Mouse (Mus musculus) intestine, embryonic 14.5 days (tissue): ENCODE results near the gene Asic1. TPM values are rescaled to one million over a fixed set of nuclear protein-coding genes. Genes with fewer than 3 reads are reported as not detected.

Experiments
- ATAC-seq: fragments of 200-750 bp; cut with Nextera tagmentation; replicated peaks from 2 replicates; pipeline ENCODE4 v1.8.0; 2017; ENCODE audit warnings: low read depth, moderate number of reproducible peaks, moderate TSS enrichment, moderate library complexity; ENCODE audit not compliant: low FRiP score, low TSS enrichment
- DNase-seq: peaks from one replicate; pipeline ENCODE4 v3.0.0-alpha.2; 2018; ENCODE audit warnings: low spot score
- H3K27ac ChIP-seq: fragments of 300-500 bp; sonication (generic); 2 replicates; pipeline ENCODE4 v1.5.1; 2014; ENCODE audit warnings: low read depth, mild to moderate bottlenecking, control low read depth
- H3K27me3 ChIP-seq: fragments of 300-500 bp; sonication (generic); replicated peaks from 2 replicates; pipeline ENCODE4 v1.6.1; 2014; ENCODE audit warnings: low read length, control low read depth; ENCODE audit not compliant: control insufficient read depth, insufficient read depth
- H3K36me3 ChIP-seq: fragments of 300-500 bp; sonication (generic); 2 replicates; pipeline ENCODE4 v1.6.1; 2014; ENCODE audit warnings: low read length, control low read depth; ENCODE audit not compliant: control insufficient read depth, insufficient read depth
- H3K4me1 ChIP-seq: fragments of 300-500 bp; sonication (generic); replicated peaks from 2 replicates; pipeline ENCODE4 v1.6.1; 2014; ENCODE audit warnings: low read length, control low read depth, mixed read lengths; ENCODE audit not compliant: control insufficient read depth, insufficient read depth
- H3K4me2 ChIP-seq: fragments of 300-500 bp; sonication (generic); 2 replicates; pipeline ENCODE4 v1.6.1; 2014; ENCODE audit warnings: low read length
- H3K4me3 ChIP-seq: fragments of 300-500 bp; sonication (generic); 2 replicates; pipeline ENCODE4 v1.5.1; 2014; ENCODE audit warnings: low read depth, low read length, control low read depth, mixed read lengths
- H3K9ac ChIP-seq: fragments of 300-500 bp; sonication (generic); 2 replicates; pipeline ENCODE4 v1.6.1; 2014; ENCODE audit warnings: mild to moderate bottlenecking, low read length
- H3K9me3 ChIP-seq: fragments of 300-500 bp; sonication (generic); 2 replicates; pipeline ENCODE4 v1.6.1; 2016; ENCODE audit warnings: low read length, control low read depth; ENCODE audit not compliant: control insufficient read depth
- WGBS: fragments of 180-500 bp; shearing (Covaris S2); extraction: QIAGEN DNeasy Blood & Tissue Kit; methylation state at CpG from one replicate; pipeline ENCODE4 v1.1.7; 2014; 5-methylcytosine and 5-hydroxymethylcytosine counted together
- polyA plus RNA-seq: library from polyadenylated mRNA; unstranded; fragments of >200 nt; fragmentation: Nextera tagmentation; extraction: Ambion mirVana; gene quantifications from 2 replicates; pipeline ENCODE4 v1.2.1, GENCODE M21; 2014

Gene Asic1
- polyA plus RNA-seq, 1 experiment from 2014 or later = 1.7 TPM

DNA sequence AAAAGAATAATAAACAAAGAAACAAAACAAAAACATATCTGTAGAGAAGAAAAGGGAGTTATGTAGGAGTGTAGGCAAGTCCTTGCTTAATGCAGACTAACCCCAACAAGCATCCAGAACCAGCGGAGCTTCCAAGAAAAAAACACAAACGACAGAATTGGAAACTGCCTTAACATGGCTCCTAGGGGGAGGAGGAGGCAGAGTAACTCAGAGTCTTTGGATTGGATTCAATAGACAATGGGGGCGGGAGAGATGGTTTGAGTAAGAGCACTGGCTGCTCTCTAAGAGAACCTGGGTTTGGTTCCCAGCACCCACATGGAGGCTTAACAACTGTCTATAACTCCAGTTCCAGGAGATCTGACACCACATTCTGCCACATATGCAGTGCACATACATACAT, 61.5 kb downstream of the Asic1 start:
- DNase-seq (no peak), ATAC-seq (no peak)
- H3K27ac ChIP-seq = no peak overlapping the region
- H3K9me3 ChIP-seq = 0 out of 2 replicates have a peak, but pooled peaks cover 5% of the 10 kb centered on the region
- H3K27me3 ChIP-seq = no peaks in the 10 kb centered on the region
- H3K9ac ChIP-seq = no peak overlapping the region
- no peak overlapping the region for H3K4me3 ChIP-seq
- H3K4me1 ChIP-seq = no peaks in the 10 kb centered on the region; the same call in 1 of the 2 replicates
- WGBS = 94% methylated on average over 3 of the region's 3 CpGs
- H3K4me2 ChIP-seq = no peak overlapping the region
- peaks cover 50% of the 10 kb centered on the region for H3K36me3 ChIP-seq

DNA sequence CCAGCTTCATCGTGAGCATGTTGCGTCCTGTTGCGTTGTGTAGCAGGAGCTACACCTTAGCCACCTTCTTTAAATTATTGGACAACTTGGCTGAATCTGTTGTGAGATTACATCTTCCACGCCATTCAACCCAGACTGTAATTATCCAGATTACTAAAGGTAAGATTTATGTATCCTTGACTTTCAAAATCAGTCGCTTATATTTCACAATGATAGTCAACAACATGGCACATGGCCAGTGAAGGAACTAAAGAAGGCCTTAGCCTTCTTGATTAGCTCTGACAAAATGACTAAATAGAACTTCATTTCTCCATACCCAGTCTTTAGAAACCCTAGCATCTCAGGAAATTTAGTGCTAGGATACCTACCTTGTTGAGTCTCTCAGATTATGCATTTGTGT, 63.0 kb downstream of the Asic1 start:
- H3K27ac ChIP-seq = no peak overlapping the region
- WGBS = 96% methylated on average over 5 of the region's 5 CpGs
- no peaks in the 10 kb centered on the region for H3K4me1 ChIP-seq
- DNase-seq (no peak), ATAC-seq (no peak)
- H3K9me3 ChIP-seq = 0 out of 2 replicates have a peak, but pooled peaks cover 5% of the 10 kb centered on the region
- H3K4me2 ChIP-seq = no peak overlapping the region
- H3K27me3 ChIP-seq = no peaks in the 10 kb centered on the region
- peaks cover 55% of the 10 kb centered on the region for H3K36me3 ChIP-seq
- H3K4me3 ChIP-seq = no peak overlapping the region
- no peak overlapping the region for H3K9ac ChIP-seq

DNA sequence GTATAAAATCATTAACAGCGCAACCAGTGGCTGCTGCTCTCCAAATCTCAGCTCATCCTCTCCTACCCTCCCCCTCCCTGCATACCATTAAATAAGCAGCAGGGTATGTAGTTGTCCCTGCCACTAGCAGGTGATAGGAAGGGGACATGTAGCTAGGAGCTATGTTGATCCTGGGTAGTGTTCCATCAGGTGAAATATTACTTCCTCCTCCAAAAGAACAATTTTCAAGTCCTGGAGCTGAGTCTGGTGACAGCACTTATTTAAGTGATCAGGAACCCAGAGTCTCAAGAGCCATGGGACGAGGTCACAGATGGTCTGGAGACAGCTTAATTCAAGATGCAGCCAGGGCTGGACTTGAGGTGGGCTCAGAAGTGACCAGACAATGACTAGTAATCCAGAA, 65.5 kb downstream of the Asic1 start:
- no peaks in the 10 kb centered on the region for H3K27me3 ChIP-seq
- H3K27ac ChIP-seq = no peak overlapping the region
- no peak overlapping the region for H3K9ac ChIP-seq
- 91% methylated on average over 2 of the region's 2 CpGs for WGBS
- DNase-seq = no peak
- no peaks in the 10 kb centered on the region for H3K9me3 ChIP-seq
- no peak overlapping the region for H3K4me2 ChIP-seq
- ATAC-seq = no peak
- peaks cover 69% of the 10 kb centered on the region for H3K36me3 ChIP-seq
- H3K4me1 ChIP-seq = no peaks in the 10 kb centered on the region
- H3K4me3 ChIP-seq = no peak overlapping the region

DNA sequence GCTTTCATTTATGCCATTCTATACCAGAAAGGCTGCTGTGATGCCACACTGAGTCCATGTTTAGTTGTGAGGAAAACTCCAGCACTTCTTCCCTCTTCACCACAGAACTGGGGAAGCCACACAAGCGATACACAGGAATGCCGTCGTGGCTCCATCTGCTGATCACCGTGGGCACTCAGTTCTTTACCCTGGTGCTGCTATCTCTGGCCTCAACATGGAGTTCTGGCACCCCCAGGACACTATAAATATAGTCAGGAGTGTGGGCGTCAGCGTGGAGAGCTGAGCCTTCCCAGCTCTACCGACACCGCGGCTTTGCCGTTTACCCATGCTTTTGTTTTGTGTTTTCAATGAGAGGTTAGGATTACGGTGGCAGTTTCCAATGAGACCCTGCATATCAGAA, 66.5 kb downstream of the Asic1 start:
- Histone ChIP-seq H3K9ac (no peak overlapping the region), H3K27ac (no peak overlapping the region), H3K4me3 (no peak overlapping the region), H3K4me2 (no peak overlapping the region), H3K9me3 (no peaks in the 10 kb centered on the region), H3K4me1 (no peaks in the 10 kb centered on the region), H3K27me3 (no peaks in the 10 kb centered on the region), H3K36me3 (peaks cover 78% of the 10 kb centered on the region)
- 89% methylated on average over 11 of the region's 11 CpGs for WGBS
- DNase-seq (no peak), ATAC-seq (no peak)

DNA sequence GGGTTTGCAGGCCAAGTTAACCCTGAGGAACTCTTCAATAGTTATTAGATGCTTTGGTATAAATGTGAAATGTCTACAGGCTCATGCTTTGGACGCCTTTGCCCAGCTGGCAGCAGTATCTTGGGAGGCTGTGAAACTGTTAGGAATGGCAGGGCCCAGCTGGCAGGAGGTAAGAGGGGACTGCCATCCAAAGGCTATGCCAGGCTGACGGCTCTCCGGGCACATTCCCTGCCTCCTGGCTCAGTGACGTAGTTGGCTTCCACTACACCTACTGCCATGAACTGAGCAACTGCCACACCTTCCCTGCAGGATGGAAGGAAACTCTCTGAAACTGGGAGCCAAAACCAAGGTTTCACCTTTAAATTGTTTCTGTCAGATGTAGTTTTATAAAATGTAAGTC, 70.1 kb downstream of the Asic1 start:
- Histone ChIP-seq H3K4me2 (no peak overlapping the region), H3K4me1 (no peaks in the 10 kb centered on the region), H3K4me3 (no peak overlapping the region), H3K9me3 (no peaks in the 10 kb centered on the region), H3K36me3 (peaks cover 83% of the 10 kb centered on the region), H3K27ac (no peak overlapping the region), H3K9ac (no peak overlapping the region), H3K27me3 (no peaks in the 10 kb centered on the region)
- 96% methylated on average over 4 of the region's 4 CpGs for whole genome bisulfite sequencing
- DNase-seq (no peak), ATAC-seq (no peak)

Other genes with a start within 250 kb of the Asic1 start
- 8.9 and 9.3 TPM in 2 replicates for gene Nckap5l, start 212.6 kb upstream of the Asic1 start, polyA plus RNA-seq
- 12.4 and 13.7 TPM in 2 replicates for gene Bcdin3d, start 195.6 kb upstream of the Asic1 start, polyA plus RNA-seq
- 0.41 and 0.42 TPM in 2 replicates for gene Faim2, start 142.2 kb upstream of the Asic1 start, polyA plus RNA-seq
- not detected in 2 replicates for gene Aqp2, start 91.3 kb upstream of the Asic1 start, polyA plus RNA-seq
- gene Aqp5, start 79.6 kb upstream of the Asic1 start, polyA plus RNA-seq = 0.16 and 0.30 TPM in 2 replicates
- not detected in 2 replicates for gene Aqp6, start 69.0 kb upstream of the Asic1 start, polyA plus RNA-seq
- 104 and 111 TPM in 2 replicates for gene Racgap1, start 18.7 kb upstream of the Asic1 start, polyA plus RNA-seq
- gene Smarcd1, start 31.8 kb downstream of the Asic1 start, polyA plus RNA-seq = 39.0 and 42.3 TPM in 2 replicates
- gene Gm17349, start 35.1 kb downstream of the Asic1 start, polyA plus RNA-seq = not detected in 2 replicates
- gene Gpd1, start 47.1 kb downstream of the Asic1 start, polyA plus RNA-seq = 0.17 and 0.35 TPM in 2 replicates
- gene Cox14, start 55.2 kb downstream of the Asic1 start, polyA plus RNA-seq = 190 and 206 TPM in 2 replicates
- gene Cers5, start 102.5 kb downstream of the Asic1 start, polyA plus RNA-seq = 64.7 and 68.7 TPM in 2 replicates
- gene Lima1, start 205.1 kb downstream of the Asic1 start, polyA plus RNA-seq = 80.3 and 87.9 TPM in 2 replicates